Mouse (Mus musculus) layer of hippocampus, postnatal 25 days (tissue): ENCODE results near the gene Scgb2b3. TPM values are rescaled to one million over a fixed set of nuclear protein-coding genes. Genes with fewer than 3 reads are reported as not detected.

Experiments used
- DNase-seq, 2 experiments: peaks; one replicate each; pipeline ENCODE4 v3.0.0; 2022; ENCODE audit warnings: mixed read lengths in 2 of 2, low spot score in 1 of 2; ENCODE audit errors: extremely low spot score in 1 of 2
- total RNA-seq, 2 experiments: library from RNA; stranded (reverse); gene quantifications; 2 replicates each; pipeline ENCODE4 v1.2.3; 2021

The Scgb2b3 gene
- total RNA-seq: not detected

- no peak for DNase-seq
These were observed at the start of gene Scgb2b3 for GRCm38 (mm10) chr7:31362022-31362560. Gene Scgb2b3 (minus strand): TSS chr7:31362072.

- no peak for DNase-seq
These were observed 13.4 kb upstream of the Scgb2b3 start, which contains the start of gene Scgb1b3 for GRCm38 (mm10) chr7:31375292-31375691. Gene Scgb1b3 (plus strand): TSS chr7:31375592.

Other genes starting within 250 kb of the Scgb2b3 start
- gene Hpn, start 246.8 kb downstream of the Scgb2b3 start, total RNA-seq: 1 to 10 TPM; 2.3 to 4.2 TPM
- 100 to 1,000 TPM; 548 to 608 TPM for gene Scn1b, start 235.1 kb downstream of the Scgb2b3 start, total RNA-seq
- 100 to 1,000 TPM; 108 to 126 TPM for gene Gramd1a, start 206.2 kb downstream of the Scgb2b3 start, total RNA-seq
- gene Scgb2b2, start 71.6 kb downstream of the Scgb2b3 start, total RNA-seq: not detected
- gene Scgb1b2, start 70.3 kb downstream of the Scgb2b3 start, total RNA-seq: not detected
- not detected for gene Scgb1b3, start 13.5 kb upstream of the Scgb2b3 start, total RNA-seq